Mouse (Mus musculus): ENCODE results near the gene Lmtk3. TPM values are rescaled to one million over a fixed set of nuclear protein-coding genes. Genes with fewer than 3 reads are reported as not detected.

Lmtk3 gene
- polyA plus RNA-seq (2017; shearing (Covaris generic)), result 0.13 TPM

GRCm38 (mm10) chr7:45783511-45784091, at the start of gene Lmtk3:
TSS of gene Lmtk3 (plus strand) at chr7:45783738.

GRCm38 (mm10) chr7:45784524-45785372, 1.2 kb downstream of the Lmtk3 start, which contains the start of gene Sult2b1:
TSS of gene Sult2b1 (minus strand) at chr7:45784669.

GRCm38 (mm10) chr7:45813787-45814779, 30.5 kb downstream of the Lmtk3 start, which contains the start of gene Cyth2:
TSS of gene Cyth2 (minus strand) at chr7:45814581.

GRCm38 (mm10) chr7:45824598-45824997, 41.1 kb downstream of the Lmtk3 start, which contains the start of gene Kcnj14:
TSS of gene Kcnj14 (minus strand) at chr7:45824782.

GRCm38 (mm10) chr7:45830427-45831127, 47.0 kb downstream of the Lmtk3 start, which contains the start of gene Grwd1:
TSS of gene Grwd1 (minus strand) at chr7:45830944.

Other genes starting within 250 kb of the Lmtk3 start
- 2.0 TPM for gene Hsd17b14, start 228.8 kb upstream of the Lmtk3 start, polyA plus RNA-seq (2017; shearing (Covaris generic))
- gene Bcat2, start 213.6 kb upstream of the Lmtk3 start, polyA plus RNA-seq (2017; shearing (Covaris generic)), result 38.0 TPM
- not detected for gene Fgf21, start 168.2 kb upstream of the Lmtk3 start, polyA plus RNA-seq (2017; shearing (Covaris generic))
- gene Fut1, start 166.4 kb upstream of the Lmtk3 start, polyA plus RNA-seq (2017; shearing (Covaris generic)), result 1.2 TPM
- gene Izumo1, start 161.9 kb upstream of the Lmtk3 start, polyA plus RNA-seq (2017; shearing (Covaris generic)), result not detected
- gene Rasip1, start 156.2 kb upstream of the Lmtk3 start, polyA plus RNA-seq (2017; shearing (Covaris generic)), result not detected
- gene Mamstr, start 143.8 kb upstream of the Lmtk3 start, polyA plus RNA-seq (2017; shearing (Covaris generic)), result 1.1 TPM
- 0.89 TPM for gene Fut2, start 117.3 kb upstream of the Lmtk3 start, polyA plus RNA-seq (2017; shearing (Covaris generic))
- gene Ntn5, start 99.7 kb upstream of the Lmtk3 start, polyA plus RNA-seq (2017; shearing (Covaris generic)), result not detected
- not detected for gene Sec1, start 89.3 kb upstream of the Lmtk3 start, polyA plus RNA-seq (2017; shearing (Covaris generic))
- 1.3 TPM for gene Car11, start 83.9 kb upstream of the Lmtk3 start, polyA plus RNA-seq (2017; shearing (Covaris generic))
- gene Dbp, start 78.7 kb upstream of the Lmtk3 start, polyA plus RNA-seq (2017; shearing (Covaris generic)), result 7.4 TPM
- 1,531 TPM for gene Rpl18, start 68.3 kb upstream of the Lmtk3 start, polyA plus RNA-seq (2017; shearing (Covaris generic))
- 17.9 TPM for gene Sphk2, start 65.7 kb upstream of the Lmtk3 start, polyA plus RNA-seq (2017; shearing (Covaris generic))
- 0.57 TPM for gene Fam83e, start 62.5 kb upstream of the Lmtk3 start, polyA plus RNA-seq (2017; shearing (Covaris generic))
- gene Spaca4, start 57.9 kb upstream of the Lmtk3 start, polyA plus RNA-seq (2017; shearing (Covaris generic)), result not detected
- gene Sult2b1, start 931 bp downstream of the Lmtk3 start, polyA plus RNA-seq (2017; shearing (Covaris generic)), result 13.1 TPM
- 153 TPM for gene Cyth2, start 30.8 kb downstream of the Lmtk3 start, polyA plus RNA-seq (2017; shearing (Covaris generic))
- gene Kcnj14, start 41.0 kb downstream of the Lmtk3 start, polyA plus RNA-seq (2017; shearing (Covaris generic)), result 0.46 TPM
- gene Grwd1, start 47.2 kb downstream of the Lmtk3 start, polyA plus RNA-seq (2017; shearing (Covaris generic)), result 34.7 TPM
- 55.4 TPM for gene Kdelr1, start 89.0 kb downstream of the Lmtk3 start, polyA plus RNA-seq (2017; shearing (Covaris generic))
- 0.84 TPM for gene Grin2d, start 94.6 kb downstream of the Lmtk3 start, polyA plus RNA-seq (2017; shearing (Covaris generic))
- gene Syngr4, start 113.0 kb downstream of the Lmtk3 start, polyA plus RNA-seq (2017; shearing (Covaris generic)), result not detected
- 3.7 TPM for gene Tmem143, start 113.2 kb downstream of the Lmtk3 start, polyA plus RNA-seq (2017; shearing (Covaris generic))
- gene Emp3, start 137.7 kb downstream of the Lmtk3 start, polyA plus RNA-seq (2017; shearing (Covaris generic)), result 436 TPM
- 1.2 TPM for gene Ccdc114, start 140.3 kb downstream of the Lmtk3 start, polyA plus RNA-seq (2017; shearing (Covaris generic))
- gene Abcc6, start 246.6 kb downstream of the Lmtk3 start, polyA plus RNA-seq (2017; shearing (Covaris generic)), result 0.10 TPM
- 24.0 TPM for gene Nomo1, start 250.0 kb downstream of the Lmtk3 start, polyA plus RNA-seq (2017; shearing (Covaris generic))